Mouse (Mus musculus) G1E (cell line): ENCODE measurements at regions not wholly inside any gene's neighbourhood (a gene's known extent, or its start where the extent isn't known, plus 50 kb on each side); places are given as distances from the start of the nearest gene placed in this dataset.

Experiments
- CTCF ChIP-seq: IDR thresholded peaks from 2 replicates; pipeline ENCODE4 v1.5.1; 2012; ENCODE audit warnings: low read depth, low read length, inconsistent platforms, mixed read lengths
- TAL1 ChIP-seq: conservative IDR thresholded peaks from 2 replicates; pipeline ENCODE4 v1.6.1; 2012; ENCODE audit warnings: low read depth, low read length, inconsistent platforms, mixed read lengths

- TF ChIP-seq CTCF (no peak), TAL1 (no peak)
Observed at GRCm38 (mm10) chr1:14000605-14001395, 2092.3 kb downstream of the 4930444P10Rik start.
